Mouse (Mus musculus) hindbrain, embryonic 14.5 days (tissue): Measurements from ENCODE around the gene Trak2. TPM values are rescaled to one million over a fixed set of nuclear protein-coding genes. Genes with fewer than 3 reads are reported as not detected.

Experiments used
- ATAC-seq: fragments of 200-750 bp; cut with Nextera tagmentation; 2 replicates; pipeline ENCODE4 v1.8.0; 2017; ENCODE audit warnings: moderate number of reproducible peaks, mild to moderate bottlenecking, moderate TSS enrichment, moderate library complexity; ENCODE audit not compliant: low FRiP score
- DNase-seq: peaks from one replicate; pipeline ENCODE4 v3.0.0-alpha.2; 2015; ENCODE audit warnings: low spot score
- H3K27ac ChIP-seq: fragments of 300-500 bp; sonication (generic); 2 replicates; pipeline ENCODE4 v1.5.1; 2014; ENCODE audit warnings: mild to moderate bottlenecking, moderate library complexity
- H3K27me3 ChIP-seq: fragments of 300-500 bp; sonication (generic); 2 replicates; pipeline ENCODE4 v1.6.1; 2014; ENCODE audit warnings: mild to moderate bottlenecking, low read length, mixed read lengths; ENCODE audit not compliant: control insufficient read depth, insufficient read depth
- H3K36me3 ChIP-seq: fragments of 300-500 bp; sonication (generic); replicated peaks from 2 replicates; pipeline ENCODE4 v1.6.1; 2014; ENCODE audit not compliant: control insufficient read depth, insufficient read depth
- H3K4me1 ChIP-seq: fragments of 300-500 bp; sonication (generic); replicated peaks from 2 replicates; pipeline ENCODE4 v1.6.1; 2014; ENCODE audit warnings: antibody characterized with exemption, low read length, mixed read lengths; ENCODE audit not compliant: control insufficient read depth, insufficient read depth
- H3K4me2 ChIP-seq: fragments of 300-500 bp; sonication (generic); replicated peaks from 2 replicates; pipeline ENCODE4 v1.6.1; 2014; ENCODE audit warnings: mild to moderate bottlenecking, moderate library complexity
- H3K4me3 ChIP-seq: fragments of 300-500 bp; sonication (generic); replicated peaks from 2 replicates; pipeline ENCODE4 v1.5.1; 2014; ENCODE audit warnings: mild to moderate bottlenecking, low read length
- H3K9ac ChIP-seq: fragments of 300-500 bp; sonication (generic); 2 replicates; pipeline ENCODE4 v1.6.1; 2014
- H3K9me3 ChIP-seq: fragments of 300-500 bp; sonication (generic); 2 replicates; pipeline ENCODE4 v1.6.1; 2016; ENCODE audit warnings: low read length; ENCODE audit not compliant: control insufficient read depth
- WGBS: fragments of 180-500 bp; shearing (Covaris S2); extraction: QIAGEN DNeasy Blood & Tissue Kit; methylation state at CpG from one replicate; pipeline ENCODE4 v1.1.7; 2014; 5-methylcytosine and 5-hydroxymethylcytosine counted together
- polyA plus RNA-seq: library from polyadenylated mRNA; unstranded; fragments of >200 nt; fragmentation: Nextera tagmentation; extraction: Ambion mirVana; gene quantifications from 2 replicates; pipeline ENCODE4 v1.2.1, GENCODE M21; 2014

Gene Trak2
- polyA plus RNA-seq = 18.0 and 20.5 TPM in 2 replicates

DNA sequence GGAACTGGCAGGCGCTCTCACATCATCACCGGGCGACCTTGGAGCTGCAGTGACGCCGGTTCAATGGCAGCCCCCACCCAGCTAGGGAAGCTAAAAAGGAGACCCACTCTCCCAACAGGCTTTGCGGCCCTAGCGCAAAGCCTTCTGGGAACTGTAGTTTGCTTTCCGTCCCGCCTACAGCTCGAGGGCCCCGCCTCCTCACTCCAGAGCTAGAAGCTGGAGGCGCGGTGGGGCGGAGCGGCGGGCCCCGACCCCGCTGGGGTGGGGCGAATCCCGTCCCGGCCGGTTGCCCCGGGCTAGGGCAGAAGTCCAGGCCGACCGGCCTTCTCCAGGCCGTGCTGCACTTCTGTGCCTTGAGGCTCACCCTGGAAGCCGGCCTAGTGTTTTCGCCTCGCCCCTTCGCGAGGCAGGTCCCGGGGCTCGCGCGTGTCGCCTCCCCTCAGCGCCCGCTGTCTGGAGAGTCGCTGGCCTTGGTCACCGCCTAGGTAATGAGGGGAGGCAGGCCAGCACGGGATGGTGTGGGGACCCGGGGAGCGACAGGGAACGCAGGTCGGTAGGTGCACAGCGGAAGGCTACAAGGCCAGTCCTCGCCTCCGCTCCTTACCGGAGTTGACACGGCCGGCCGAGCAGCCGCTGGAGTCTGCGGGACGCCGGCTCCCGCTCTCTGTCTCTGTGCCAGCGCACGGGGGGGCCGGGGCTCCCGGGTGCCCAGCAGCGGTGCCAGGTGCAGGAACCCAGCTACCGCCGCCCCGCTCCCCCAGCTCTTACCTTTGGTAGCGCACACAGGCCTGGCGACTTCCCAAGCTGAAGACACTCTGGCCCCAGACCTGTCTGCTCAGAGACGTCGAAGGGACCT is at the start of gene Trak2, which contains the start of gene Stradb:
TSS of gene Trak2 (minus strand) at position 65 of the 856 bp plus-strand sequence.
TSS of gene Stradb (plus strand) at position 157 of the 856 bp plus-strand sequence.
- under 1% methylated on average over 67 of the region's 69 CpGs for WGBS
- H3K9me3 ChIP-seq = no peaks in the 10 kb centered on the region
- peaks cover 36% of the 10 kb centered on the region for H3K4me1 ChIP-seq
- H3K4me2 ChIP-seq = peak within 1 kb of the TSS; percentile 61
- ATAC-seq (peak; percentile 98), DNase-seq (peak; percentile 96)
- peak within 1 kb of the TSS; percentile 70 for H3K4me3 ChIP-seq
- H3K27ac ChIP-seq = peak within 1 kb of the TSS; percentile 80
- no peaks in the 10 kb centered on the region for H3K27me3 ChIP-seq
- peak within 1 kb of the TSS; percentile 82 for H3K9ac ChIP-seq
- H3K36me3 ChIP-seq = peaks cover 12% of the 10 kb centered on the region

GRCm38 (mm10) chr1:59021556-59021955 is 48.3 kb upstream of the Trak2 start:
- H3K4me1 ChIP-seq = no peaks in the 10 kb centered on the region
- DNase-seq (no peak), ATAC-seq (no peak)
- 85% methylated on average over 3 of the region's 3 CpGs for WGBS
- no peak overlapping the region for H3K4me2 ChIP-seq
- H3K36me3 ChIP-seq = no peaks in the 10 kb centered on the region
- H3K27ac ChIP-seq = no peak overlapping the region
- H3K9me3 ChIP-seq = no peaks in the 10 kb centered on the region
- no peak overlapping the region for H3K4me3 ChIP-seq
- no peak overlapping the region for H3K9ac ChIP-seq
- H3K27me3 ChIP-seq = no peaks in the 10 kb centered on the region

- WGBS = 48% methylated on average over 4 of the region's 4 CpGs
- DNase-seq = no peak
- no peak for ATAC-seq
- Histone ChIP-seq H3K9me3 (no peaks in the 10 kb centered on the region), H3K36me3 (no peaks in the 10 kb centered on the region), H3K27me3 (no peaks in the 10 kb centered on the region), H3K4me1 (no peaks in the 10 kb centered on the region), H3K4me3 (no peak overlapping the region), H3K4me2 (no peak overlapping the region), H3K27ac (no peak overlapping the region), H3K9ac (no peak overlapping the region)
These were observed 36.0 kb upstream of the Trak2 start for GRCm38 (mm10) chr1:59009250-59009649.

- Histone ChIP-seq H3K9me3 (no peaks in the 10 kb centered on the region), H3K4me2 (no peak overlapping the region), H3K4me3 (no peak overlapping the region), H3K36me3 (peaks cover 57% of the 10 kb centered on the region), H3K27ac (no peak overlapping the region), H3K27me3 (no peaks in the 10 kb centered on the region), H3K4me1 (no peaks in the 10 kb centered on the region), H3K9ac (no peak overlapping the region)
- 92% methylated on average over 5 of the region's 5 CpGs for WGBS
- ATAC-seq (no peak), DNase-seq (no peak)
These were observed 22.1 kb upstream of the Trak2 start for GRCm38 (mm10) chr1:58995313-58995712.

- H3K27ac ChIP-seq = no peak overlapping the region
- DNase-seq (peak; percentile 49), ATAC-seq (no peak)
- H3K4me1 ChIP-seq = no peaks in the 10 kb centered on the region
- H3K4me2 ChIP-seq = no peak overlapping the region
- H3K9ac ChIP-seq = no peak overlapping the region
- no peak overlapping the region for H3K4me3 ChIP-seq
- H3K36me3 ChIP-seq = peaks cover 73% of the 10 kb centered on the region
- WGBS = 13% methylated on average over 1 of the region's 1 CpGs
- H3K27me3 ChIP-seq = no peaks in the 10 kb centered on the region
- no peaks in the 10 kb centered on the region for H3K9me3 ChIP-seq
These were observed 20.5 kb upstream of the Trak2 start for GRCm38 (mm10) chr1:58993723-58994122.

DNA sequence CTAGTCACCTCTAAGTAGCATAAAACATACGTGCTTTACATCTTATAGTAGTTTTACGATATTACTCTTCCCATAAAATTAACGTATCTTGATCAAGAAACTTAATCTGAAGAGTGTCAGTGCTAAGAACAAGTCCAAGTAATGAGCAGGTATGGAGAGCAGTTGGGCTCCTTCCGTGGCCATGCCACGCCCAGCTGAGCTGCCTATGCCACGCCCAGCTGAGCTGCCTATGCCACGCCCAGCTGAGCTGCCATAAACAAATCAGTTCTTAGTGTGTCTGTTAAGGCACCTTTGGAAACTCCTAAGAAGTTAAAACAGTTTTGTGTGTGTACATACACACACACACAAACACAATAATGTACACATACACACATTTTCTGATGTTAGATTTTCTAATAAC is 19.9 kb upstream of the Trak2 start:
- Histone ChIP-seq H3K27me3 (no peaks in the 10 kb centered on the region), H3K4me3 (no peak overlapping the region), H3K27ac (no peak overlapping the region), H3K4me1 (no peaks in the 10 kb centered on the region), H3K4me2 (no peak overlapping the region), H3K36me3 (peaks cover 79% of the 10 kb centered on the region), H3K9me3 (no peaks in the 10 kb centered on the region), H3K9ac (no peak overlapping the region)
- WGBS = 91% methylated on average over 7 of the region's 7 CpGs
- ATAC-seq = no peak
- DNase-seq = no peak

- Histone ChIP-seq H3K9me3 (no peaks in the 10 kb centered on the region), H3K4me2 (no peak overlapping the region), H3K36me3 (peaks cover 82% of the 10 kb centered on the region), H3K27ac (no peak overlapping the region), H3K4me1 (no peaks in the 10 kb centered on the region), H3K9ac (no peak overlapping the region), H3K4me3 (no peak overlapping the region), H3K27me3 (no peaks in the 10 kb centered on the region)
- WGBS = 86% methylated on average over 5 of the region's 5 CpGs
- ATAC-seq (no peak), DNase-seq (no peak)
These were observed 11.4 kb upstream of the Trak2 start for GRCm38 (mm10) chr1:58984586-58984985.

- Histone ChIP-seq H3K36me3 (peaks cover 74% of the 10 kb centered on the region), H3K4me3 (no peak overlapping the region), H3K9me3 (no peaks in the 10 kb centered on the region), H3K27ac (no peak overlapping the region), H3K9ac (no peak overlapping the region), H3K4me1 (no peaks in the 10 kb centered on the region), H3K27me3 (no peaks in the 10 kb centered on the region), H3K4me2 (no peak overlapping the region)
- WGBS = 86% methylated on average over 3 of the region's 3 CpGs
- ATAC-seq = no peak
- no peak for DNase-seq
These were observed 9.0 kb upstream of the Trak2 start for GRCm38 (mm10) chr1:58982276-58982675.

- H3K4me2 ChIP-seq = peak overlapping the region; percentile 60
- peaks cover 38% of the 10 kb centered on the region for H3K4me1 ChIP-seq
- no peaks in the 10 kb centered on the region for H3K9me3 ChIP-seq
- peaks cover 7% of the 10 kb centered on the region for H3K36me3 ChIP-seq
- peak overlapping the region; percentile 70 for H3K4me3 ChIP-seq
- H3K27ac ChIP-seq = peak overlapping the region; percentile 80
- peak overlapping the region; percentile 82 for H3K9ac ChIP-seq
- WGBS = 0% methylated on average over 28 of the region's 28 CpGs
- DNase-seq (peak; percentile 50), ATAC-seq (no peak; the same call in 1 of the 2 replicates)
- no peaks in the 10 kb centered on the region for H3K27me3 ChIP-seq
These were observed 322 bp downstream of the Trak2 start for GRCm38 (mm10) chr1:58972851-58973365.
